Mouse (Mus musculus) liver, adult 2 months (tissue): ENCODE measurements around the gene Arhgef28. TPM values are rescaled to one million over a fixed set of nuclear protein-coding genes. Genes with fewer than 3 reads are reported as not detected.

Experiments
- DNase-seq: peaks from one replicate; pipeline ENCODE4 v3.0.0-alpha.2; 2011; ENCODE audit warnings: low read depth, low spot score; ENCODE audit errors: extremely low read depth
- H3K27ac ChIP-seq: fragments of 200-500 bp; replicated peaks from 2 replicates; pipeline ENCODE4 v1.5.1; 2012; ENCODE audit warnings: low read depth, mild to moderate bottlenecking, control low read depth, inconsistent platforms, low read length; ENCODE audit not compliant: insufficient read depth
- H3K27me3 ChIP-seq: fragments of 200-500 bp; 2 replicates; pipeline ENCODE4 v1.6.1; 2012; ENCODE audit warnings: mild to moderate bottlenecking, moderate library complexity, low read length, inconsistent platforms; ENCODE audit not compliant: control insufficient read depth, insufficient read depth
- H3K36me3 ChIP-seq: fragments of 200-500 bp; 2 replicates; pipeline ENCODE4 v1.6.1; 2012; ENCODE audit warnings: low read length, inconsistent platforms; ENCODE audit not compliant: control insufficient read depth, insufficient read depth
- H3K4me1 ChIP-seq: fragments of 200-500 bp; 2 replicates; pipeline ENCODE4 v1.6.1; 2011; ENCODE audit warnings: low read length; ENCODE audit not compliant: control insufficient read depth, insufficient read depth
- H3K4me3 ChIP-seq: fragments of 200-500 bp; 2 replicates; pipeline ENCODE4 v1.5.1; 2011; ENCODE audit warnings: low read depth, mild to moderate bottlenecking, control low read depth, low read length, moderate library complexity; ENCODE audit not compliant: insufficient read depth
- H3K79me2 ChIP-seq: fragments of 200-500 bp; 2 replicates; pipeline ENCODE4 v1.6.1; 2012; ENCODE audit warnings: inconsistent platforms, mild to moderate bottlenecking, low read length, moderate library complexity; ENCODE audit not compliant: control insufficient read depth, insufficient read depth
- H3K9ac ChIP-seq: fragments of 200-500 bp; 2 replicates; pipeline ENCODE4 v1.6.1; 2012; ENCODE audit warnings: low read depth, mild to moderate bottlenecking, control low read depth, inconsistent platforms, low read length
- CTCF ChIP-seq: fragments of 200-500 bp; IDR thresholded peaks from 2 replicates; pipeline ENCODE4 v1.5.1; 2011; ENCODE audit warnings: low read depth, low read length, control low read depth
- POLR2A ChIP-seq: fragments of 200-500 bp; IDR thresholded peaks from 2 replicates; pipeline ENCODE4 v1.6.1; 2011; ENCODE audit warnings: low read length, control low read depth; ENCODE audit not compliant: insufficient read depth; ENCODE audit errors: extremely low read depth
- WGBS: fragments of 180-500 bp; shearing (Covaris S2); methylation state at CpG from one replicate; pipeline ENCODE4 v1.1.7; 2018; 5-methylcytosine and 5-hydroxymethylcytosine counted together
- polyA plus RNA-seq: library from polyadenylated mRNA; depleted of rRNA; stranded (reverse); fragments of >200 nt; gene quantifications from 2 replicates; pipeline ENCODE4 v1.2.3, GENCODE M21; 2012; rRNA removed
- total RNA-seq: library from RNA; depleted of rRNA; stranded (reverse); fragments of >200 nt; gene quantifications from 2 replicates; pipeline ENCODE4 v1.2.3, GENCODE M21; 2014; rRNA removed

Gene Arhgef28
- total and polyA plus RNA-seq, 2 experiments, result 0.20 to 0.37 TPM

DNA sequence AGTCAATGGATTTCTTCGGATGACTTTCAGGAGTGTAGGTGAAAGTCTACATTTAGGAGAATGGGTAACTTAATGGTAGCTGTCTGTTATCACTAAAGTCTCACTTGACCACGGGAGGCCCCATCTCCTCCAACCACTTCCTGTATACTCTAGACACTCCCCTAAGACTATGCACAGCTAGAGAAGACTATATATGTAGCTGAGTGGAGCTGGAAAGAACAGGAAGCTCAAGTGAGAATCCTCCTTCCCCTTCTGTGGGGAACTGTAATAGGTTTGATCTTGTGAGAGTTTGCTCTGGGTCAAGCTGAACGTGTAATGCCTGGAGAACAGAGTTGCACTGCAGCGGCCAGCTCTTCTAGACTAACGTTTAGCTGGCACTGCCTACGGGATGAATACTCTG lies 348.4 kb downstream of the Arhgef28 start:
- DNase-seq, result peak; percentile 11
- H3K79me2 ChIP-seq, result no peaks in the 10 kb centered on the region
- H3K36me3 ChIP-seq, result no peaks in the 10 kb centered on the region
- no peaks in the 10 kb centered on the region for H3K27me3 ChIP-seq
- WGBS, result 75% methylated on average over 6 of the region's 6 CpGs
- no peak overlapping the region for H3K4me3 ChIP-seq
- no peak overlapping the region for H3K9ac ChIP-seq
- peaks cover 4% of the 10 kb centered on the region for H3K4me1 ChIP-seq
- H3K27ac ChIP-seq, result no peak overlapping the region
- TF ChIP-seq CTCF (no peak), POLR2A (no peak)

DNA sequence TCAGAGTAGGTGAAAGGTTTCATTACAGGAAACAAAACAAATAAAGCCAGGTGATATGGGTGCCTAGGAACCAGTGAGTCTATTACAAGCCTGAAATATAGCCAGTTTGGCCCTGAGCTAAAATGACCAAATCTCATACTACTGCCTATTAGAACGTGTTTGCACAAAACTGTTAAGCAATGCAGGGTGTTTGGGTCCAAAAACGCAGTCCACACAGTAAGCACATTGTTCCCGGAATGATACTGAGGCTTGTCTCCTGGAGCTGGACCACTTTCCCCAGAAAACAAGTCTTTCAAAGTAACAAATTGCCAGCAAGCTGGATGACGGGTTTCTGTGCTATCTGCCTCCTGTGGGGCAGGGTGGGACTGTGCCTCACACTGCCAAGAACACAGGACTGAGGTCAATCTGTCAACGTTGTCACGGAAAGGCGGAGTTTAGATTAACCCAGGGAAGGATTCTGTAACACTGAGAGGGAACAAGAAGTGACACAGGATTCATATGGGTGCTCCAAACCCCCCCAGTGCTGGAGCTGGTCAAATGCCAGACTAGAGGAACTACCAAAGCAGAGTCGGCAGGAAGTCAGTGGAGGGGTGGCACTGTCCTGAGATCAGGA lies 352.8 kb downstream of the Arhgef28 start:
- TF ChIP-seq POLR2A, result no peak
- no peak for TF ChIP-seq CTCF
- no peaks in the 10 kb centered on the region for H3K27me3 ChIP-seq
- WGBS, result 7% methylated on average over 8 of the region's 8 CpGs

More for the DNA sequence above, 352.8 kb downstream of the Arhgef28 start:
- Histone ChIP-seq H3K4me1 (peaks cover 4% of the 10 kb centered on the region), H3K27ac (no peak overlapping the region; the same call in 1 of the 2 replicates), H3K9ac (peak overlapping the region; percentile 51; the same call in 1 of the 2 replicates), H3K4me3 (no peak overlapping the region), H3K79me2 (no peaks in the 10 kb centered on the region), H3K36me3 (no peaks in the 10 kb centered on the region)
- DNase-seq, result peak; percentile 99

Other genes starting within 250 kb of the Arhgef28 start
- 6.4 and 7.7 TPM in 2 replicates for gene Utp15, start 56.6 kb upstream of the Arhgef28 start, total RNA-seq
- gene Utp15, start 56.6 kb upstream of the Arhgef28 start, polyA plus RNA-seq, result 2.4 and 2.5 TPM in 2 replicates
- 11.1 and 12.8 TPM in 2 replicates for gene Ankra2, start 56.6 kb upstream of the Arhgef28 start, total RNA-seq
- gene Ankra2, start 56.6 kb upstream of the Arhgef28 start, polyA plus RNA-seq, result 6.1 and 6.4 TPM in 2 replicates
- not detected in 2 replicates for gene Gm21976, start 73.4 kb upstream of the Arhgef28 start, total RNA-seq
- gene Gm21976, start 73.4 kb upstream of the Arhgef28 start, polyA plus RNA-seq, result not detected in 2 replicates
- 233 and 247 TPM in 2 replicates for gene Btf3, start 110.6 kb upstream of the Arhgef28 start, total RNA-seq
- gene Btf3, start 110.6 kb upstream of the Arhgef28 start, polyA plus RNA-seq, result 67.6 and 73.3 TPM in 2 replicates
- not detected in 2 replicates for gene Foxd1, start 147.8 kb upstream of the Arhgef28 start, total RNA-seq
- gene Foxd1, start 147.8 kb upstream of the Arhgef28 start, polyA plus RNA-seq, result not detected in 2 replicates